Mouse (Mus musculus) heart, adult 2 months (tissue): ENCODE data around the gene Olfr1475. TPM values are rescaled to one million over a fixed set of nuclear protein-coding genes. Genes with fewer than 3 reads are reported as not detected.
"Not testable (repeated sequence)": the region's sequence is repeated elsewhere in the genome, so short reads cannot be mapped to it uniquely, and the experiment has no call there.

Experiments
- DNase-seq, 2 experiments: peaks; one replicate each; pipeline ENCODE4 v3.0.0; 2021
- H3K27ac ChIP-seq: fragments of 200-600 bp; 2 replicates; pipeline ENCODE4 v1.8.1; 2022
- H3K27me3 ChIP-seq: fragments of 200-500 bp; 2 replicates; pipeline ENCODE4 v1.6.1; 2012; ENCODE audit warnings: mild to moderate bottlenecking, low read length, inconsistent platforms, mixed read lengths; ENCODE audit not compliant: control insufficient read depth, insufficient read depth
- H3K36me3 ChIP-seq: fragments of 200-500 bp; 2 replicates; pipeline ENCODE4 v1.6.1; 2012; ENCODE audit warnings: low read length, inconsistent platforms; ENCODE audit not compliant: control insufficient read depth, insufficient read depth
- H3K4me1 ChIP-seq: fragments of 200-500 bp; 2 replicates; pipeline ENCODE4 v1.6.1; 2011; ENCODE audit warnings: low read length; ENCODE audit not compliant: control insufficient read depth, insufficient read depth
- H3K4me3 ChIP-seq: fragments of 200-600 bp; 2 replicates; pipeline ENCODE4 v1.8.1; 2022
- H3K79me2 ChIP-seq: fragments of 200-500 bp; replicated peaks from 2 replicates; pipeline ENCODE4 v1.6.1; 2012; ENCODE audit warnings: mild to moderate bottlenecking, inconsistent platforms, low read length, moderate library complexity, mixed read lengths; ENCODE audit not compliant: control insufficient read depth, insufficient read depth
- H3K9ac ChIP-seq: fragments of 200-500 bp; 2 replicates; pipeline ENCODE4 v1.6.1; 2012; ENCODE audit warnings: low read depth, mild to moderate bottlenecking, control low read depth, inconsistent platforms, low read length, mixed read lengths
- CTCF ChIP-seq: fragments of 200-600 bp; IDR thresholded peaks from 2 replicates; pipeline ENCODE4 v1.8.1; 2022; ENCODE audit warnings: antibody characterized with exemption, mild to moderate bottlenecking, moderate library complexity
- EP300 ChIP-seq: fragments of 200-500 bp; IDR thresholded peaks from 2 replicates; pipeline ENCODE4 v1.6.1; 2011; ENCODE audit warnings: low read depth, low read length, control low read depth; ENCODE audit not compliant: insufficient read depth
- POLR2A ChIP-seq: fragments of 200-500 bp; IDR thresholded peaks from 2 replicates; pipeline ENCODE4 v1.6.1; 2011; ENCODE audit warnings: mild to moderate bottlenecking, low read depth, low read length, control low read depth; ENCODE audit not compliant: insufficient read depth
- WGBS: fragments of 180-500 bp; shearing (Covaris S2); methylation state at CpG from one replicate; pipeline ENCODE4 v1.1.7; 2018; 5-methylcytosine and 5-hydroxymethylcytosine counted together
- intact Hi-C: fragments of 180-260 bp; cut with DNase I; formaldehyde crosslinking; loops from one replicate; pipeline ENCODE4 v1.15.1; 2025
- long read RNA-seq: library from polyadenylated mRNA; stranded (forward); transcript quantifications from one replicate; pipeline ENCODE4 v2.0.0, GENCODE M21; 2021
- polyA plus RNA-seq: library from polyadenylated mRNA; depleted of rRNA; stranded (reverse); fragments of >200 nt; gene quantifications from 2 replicates; pipeline ENCODE4 v1.2.3, GENCODE M21; 2012; rRNA removed
- total RNA-seq, 2 experiments: library from RNA; stranded (reverse); gene quantifications; 2 replicates each; pipeline ENCODE4 v1.2.3; 2021

Olfr1475 gene
- not detected for total RNA-seq
- not detected in 2 replicates for polyA plus RNA-seq
- long read RNA-seq: 0 reads

DNA sequence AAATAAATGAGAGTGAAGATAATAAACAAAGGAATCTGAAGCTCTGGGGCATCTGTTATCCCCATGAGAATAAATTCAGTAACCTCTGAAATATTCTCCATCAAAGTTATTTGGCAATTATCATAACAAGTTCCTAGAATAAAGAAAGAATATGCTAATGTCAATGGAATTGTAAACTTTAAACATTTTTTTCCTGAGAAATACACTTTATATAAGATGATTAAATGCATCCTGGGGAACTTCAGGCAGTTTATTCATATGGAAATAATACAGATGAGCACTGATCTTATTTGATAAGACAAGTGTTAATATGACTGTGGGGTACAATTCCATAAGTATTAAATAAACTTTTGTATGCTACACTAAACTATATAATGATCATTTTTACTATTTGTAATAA, at the start of gene Olfr1475:
Gene Olfr1475 (minus strand): TSS at position 101 of the 400 bp plus-strand sequence.
- Histone ChIP-seq H3K4me1 (no peaks in the 10 kb centered on the region), H3K79me2 (no peaks in the 10 kb centered on the region), H3K36me3 (no peaks in the 10 kb centered on the region), H3K27ac (no peak within 1 kb of the TSS), H3K27me3 (no peaks in the 10 kb centered on the region), H3K9ac (no peak within 1 kb of the TSS), H3K4me3 (no peak within 1 kb of the TSS)
- DNase-seq: no peak
- TF ChIP-seq EP300: no peak
- intact Hi-C loops: no loop called here

DNA sequence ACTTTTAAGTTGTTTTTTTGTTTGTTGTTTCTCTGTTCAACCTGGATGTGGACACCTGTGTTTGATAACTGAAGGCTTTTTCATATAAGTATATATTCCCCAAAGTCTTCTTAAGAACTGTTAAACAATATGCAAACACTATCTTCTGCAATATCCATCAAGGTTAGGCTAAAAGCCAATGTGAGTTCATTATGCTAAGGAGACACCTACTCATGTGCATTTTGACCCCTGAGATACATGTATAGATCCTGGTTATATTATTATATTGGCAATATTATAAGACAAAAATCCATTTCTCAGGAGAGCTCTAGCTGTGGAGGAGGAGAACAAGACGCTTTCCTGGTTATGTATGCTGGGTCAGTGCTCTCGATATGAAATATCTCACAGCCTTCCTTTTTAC, 47.6 kb upstream of the Olfr1475 start, which contains the start of gene Olfr1480:
Gene Olfr1480 (plus strand): TSS at position 301 of the 400 bp plus-strand sequence.
- Histone ChIP-seq H3K79me2 (no peaks in the 10 kb centered on the region), H3K36me3 (no peaks in the 10 kb centered on the region), H3K27ac (no peak within 1 kb of the TSS), H3K27me3 (no peaks in the 10 kb centered on the region), H3K4me3 (no peak within 1 kb of the TSS), H3K9ac (no peak within 1 kb of the TSS), H3K4me1 (no peaks in the 10 kb centered on the region)
- no peak for DNase-seq
- intact Hi-C loops: no loop called here
- WGBS: 75% methylated on average over 2 of the region's 2 CpGs
- no peak for TF ChIP-seq EP300
- no peak for TF ChIP-seq POLR2A
- no peak for TF ChIP-seq CTCF

- Histone ChIP-seq H3K79me2 (no peaks in the 10 kb centered on the region), H3K9ac (no peak within 1 kb of the TSS), H3K27me3 (no peaks in the 10 kb centered on the region), H3K4me1 (no peaks in the 10 kb centered on the region), H3K4me3 (no peak within 1 kb of the TSS), H3K27ac (no peak within 1 kb of the TSS), H3K36me3 (no peaks in the 10 kb centered on the region)
- DNase-seq: no peak
- 56% methylated on average over 3 of the region's 3 CpGs for WGBS
- TF ChIP-seq POLR2A (no peak), CTCF (no peak), EP300 (no peak)
- intact Hi-C loops: no loop called here
Observed at GRCm38 (mm10) chr19:13500246-13500645, 20.2 kb upstream of the Olfr1475 start, which contains the start of gene Olfr1477. TSS of gene Olfr1477 (plus strand) at chr19:13500546.

- H3K4me3 ChIP-seq, H3K9ac ChIP-seq, DNase-seq, intact Hi-C loops, H3K27ac ChIP-seq, H3K27me3 ChIP-seq, H3K79me2 ChIP-seq, H3K36me3 ChIP-seq, H3K4me1 ChIP-seq: not testable (repeated sequence)
- WGBS: 63% methylated on average over 4 of the region's 4 CpGs
Observed at GRCm38 (mm10) chr19:13469265-13469664, 10.7 kb downstream of the Olfr1475 start, which contains the start of gene Olfr1474. TSS of gene Olfr1474 (plus strand) at chr19:13469565.

DNA sequence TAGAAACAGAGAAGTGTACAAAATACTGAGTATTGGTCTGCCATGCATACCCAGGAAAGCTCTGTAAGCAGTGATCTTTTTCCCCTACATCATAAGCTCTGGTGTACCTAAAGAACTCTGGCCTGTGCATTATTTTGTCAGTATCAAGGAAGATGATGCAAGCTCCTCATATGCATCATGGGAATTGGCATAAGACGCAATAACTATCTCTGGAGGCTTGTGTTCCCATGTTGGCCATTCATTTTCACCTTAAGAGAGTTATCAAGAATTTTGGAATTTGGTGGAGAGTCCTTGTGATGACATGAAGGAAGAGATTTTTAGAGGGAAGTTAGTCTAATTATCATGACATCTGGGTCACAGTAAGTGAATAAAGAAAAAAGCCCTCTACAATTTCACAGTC, 24.0 kb downstream of the Olfr1475 start, which contains the start of gene Olfr1472:
Gene Olfr1472 (minus strand): TSS at position 101 of the 400 bp plus-strand sequence.
- no peak for TF ChIP-seq CTCF
- no peak for TF ChIP-seq POLR2A
- no peak for TF ChIP-seq EP300
- WGBS: 38% methylated on average over 1 of the region's 1 CpGs

GRCm38 (mm10) chr19:13443109-13443508, 36.9 kb downstream of the Olfr1475 start, which contains the start of gene Olfr1471:
TSS of gene Olfr1471 (plus strand) at chr19:13443409.
- H3K4me1 ChIP-seq, H3K9ac ChIP-seq, DNase-seq, H3K79me2 ChIP-seq, H3K4me3 ChIP-seq, H3K27ac ChIP-seq, H3K27me3 ChIP-seq, H3K36me3 ChIP-seq, intact Hi-C loops: not testable (repeated sequence)
- WGBS: 47% methylated on average over 2 of the region's 2 CpGs

More for the DNA sequence above, 24.0 kb downstream of the Olfr1475 start, which contains the start of gene Olfr1472:
- Histone ChIP-seq H3K36me3 (no peaks in the 10 kb centered on the region), H3K9ac (no peak within 1 kb of the TSS), H3K27me3 (no peaks in the 10 kb centered on the region), H3K4me1 (no peaks in the 10 kb centered on the region), H3K27ac (no peak within 1 kb of the TSS), H3K79me2 (no peaks in the 10 kb centered on the region), H3K4me3 (no peak within 1 kb of the TSS)
- intact Hi-C loops: no loop called here
- DNase-seq: no peak

Other genes with a start within 250 kb of the Olfr1475 start
- not detected for gene Olfr1463, start 248.9 kb downstream of the Olfr1475 start, total RNA-seq
- gene Olfr1463, start 248.9 kb downstream of the Olfr1475 start, polyA plus RNA-seq: not detected in 2 replicates
- gene Olfr1465, start 164.7 kb downstream of the Olfr1475 start, total RNA-seq: not detected
- not detected in 2 replicates for gene Olfr1465, start 164.7 kb downstream of the Olfr1475 start, polyA plus RNA-seq
- not detected for gene Olfr1466, start 141.3 kb downstream of the Olfr1475 start, total RNA-seq
- not detected in 2 replicates for gene Olfr1466, start 141.3 kb downstream of the Olfr1475 start, polyA plus RNA-seq
- gene Olfr1467, start 118.0 kb downstream of the Olfr1475 start, total RNA-seq: not detected
- not detected in 2 replicates for gene Olfr1467, start 118.0 kb downstream of the Olfr1475 start, polyA plus RNA-seq
- gene Olfr1469, start 72.3 kb downstream of the Olfr1475 start, total RNA-seq: not detected
- not detected in 2 replicates for gene Olfr1469, start 72.3 kb downstream of the Olfr1475 start, polyA plus RNA-seq
- not detected for gene Olfr1471, start 36.8 kb downstream of the Olfr1475 start, total RNA-seq
- gene Olfr1471, start 36.8 kb downstream of the Olfr1475 start, polyA plus RNA-seq: not detected in 2 replicates
- gene Olfr1472, start 24.1 kb downstream of the Olfr1475 start, total RNA-seq: not detected
- not detected in 2 replicates for gene Olfr1472, start 24.1 kb downstream of the Olfr1475 start, polyA plus RNA-seq
- not detected for gene Olfr1474, start 10.6 kb downstream of the Olfr1475 start, total RNA-seq
- not detected in 2 replicates for gene Olfr1474, start 10.6 kb downstream of the Olfr1475 start, polyA plus RNA-seq
- gene Olfr1477, start 20.4 kb upstream of the Olfr1475 start, total RNA-seq: not detected
- not detected in 2 replicates for gene Olfr1477, start 20.4 kb upstream of the Olfr1475 start, polyA plus RNA-seq
- not detected for gene Olfr1480, start 47.7 kb upstream of the Olfr1475 start, total RNA-seq
- gene Olfr1480, start 47.7 kb upstream of the Olfr1475 start, polyA plus RNA-seq: not detected in 2 replicates
- gene Olfr1484, start 103.3 kb upstream of the Olfr1475 start, total RNA-seq: not detected
- not detected in 2 replicates for gene Olfr1484, start 103.3 kb upstream of the Olfr1475 start, polyA plus RNA-seq
- gene Olfr1487, start 137.2 kb upstream of the Olfr1475 start, total RNA-seq: not detected
- gene Olfr1487, start 137.2 kb upstream of the Olfr1475 start, polyA plus RNA-seq: not detected in 2 replicates
- not detected for gene Olfr1489, start 151.4 kb upstream of the Olfr1475 start, total RNA-seq
- gene Olfr1489, start 151.4 kb upstream of the Olfr1475 start, polyA plus RNA-seq: not detected in 2 replicates
- gene Olfr1490, start 170.9 kb upstream of the Olfr1475 start, total RNA-seq: not detected
- not detected in 2 replicates for gene Olfr1490, start 170.9 kb upstream of the Olfr1475 start, polyA plus RNA-seq
- not detected for gene Olfr1491, start 217.1 kb upstream of the Olfr1475 start, total RNA-seq
- gene Olfr1491, start 217.1 kb upstream of the Olfr1475 start, polyA plus RNA-seq: not detected in 2 replicates
- not detected for gene Olfr1493-ps1, start 243.1 kb upstream of the Olfr1475 start, total RNA-seq
- gene Olfr1493-ps1, start 243.1 kb upstream of the Olfr1475 start, polyA plus RNA-seq: not detected in 2 replicates